Mouse (Mus musculus): ENCODE measurements around the gene Gipc3. TPM values are rescaled to one million over a fixed set of nuclear protein-coding genes. Genes with fewer than 3 reads are reported as not detected.

The Gipc3 gene
- polyA plus RNA-seq, 1 experiment from 2014 or later: not detected

DNA sequence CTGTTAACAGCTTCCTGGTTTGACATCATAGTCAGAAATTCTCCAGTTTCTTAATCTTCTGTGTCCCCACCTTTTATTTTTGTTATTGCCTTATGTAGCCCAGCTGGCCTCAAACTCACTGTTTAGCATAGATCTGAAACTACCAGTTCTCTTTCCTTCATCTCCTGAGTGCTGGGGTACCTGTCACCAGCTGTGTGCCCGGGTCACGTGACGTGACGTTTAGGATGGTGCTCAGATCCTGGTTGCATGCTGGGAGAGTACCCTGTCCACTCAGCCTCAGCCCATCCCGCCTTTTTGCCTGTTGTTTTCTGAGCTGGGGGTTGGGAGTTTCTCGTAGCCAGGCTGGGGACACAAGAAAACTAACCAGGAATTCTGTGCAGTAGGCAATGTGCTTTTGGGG, 45.8 kb downstream of the Gipc3 start:
- ATAC-seq (ENCODE audit: insufficient read depth, low FRiP score, low TSS enrichment) (no peak), DNase-seq (ENCODE audit: low spot score) (no peak)
- Histone ChIP-seq H3K27ac (ENCODE audit: low read depth, low read length) (no peak overlapping the region), H3K9ac (ENCODE audit: low read length) (no peak overlapping the region), H3K4me3 (ENCODE audit: low read depth, low read length) (no peak overlapping the region), H3K4me2 (ENCODE audit: low read depth) (no peak overlapping the region), H3K36me3 (ENCODE audit: control insufficient read depth, insufficient read depth, low read length) (no peaks in the 10 kb centered on the region), H3K9me3 (ENCODE audit: control insufficient read depth, low read length) (no peaks in the 10 kb centered on the region), H3K27me3 (ENCODE audit: control insufficient read depth, insufficient read depth, low read length) (no peaks in the 10 kb centered on the region), H3K4me1 (ENCODE audit: control insufficient read depth, insufficient read depth, low read length) (peaks cover 12% of the 10 kb centered on the region)
- WGBS: 74% methylated on average over 6 of the region's 6 CpGs

DNA sequence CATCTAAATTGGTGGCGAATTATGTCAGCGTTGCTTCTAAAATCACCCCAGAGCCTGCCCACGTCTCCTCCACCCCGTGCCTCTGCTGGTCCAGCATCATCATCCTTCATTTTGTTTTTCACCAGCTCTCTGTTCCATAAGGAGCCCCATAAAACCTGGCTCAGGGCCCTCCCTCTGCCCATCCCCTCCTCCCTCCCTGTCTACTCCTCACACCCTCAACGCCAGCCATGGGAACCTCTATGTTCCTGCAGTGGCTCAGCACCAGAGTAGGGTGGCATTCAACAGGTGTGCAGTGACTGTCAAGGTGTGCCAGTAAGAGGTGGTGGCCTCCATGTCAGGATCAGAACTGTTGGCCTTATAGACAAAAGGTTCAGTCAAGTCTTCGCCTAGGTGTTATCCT, 47.9 kb downstream of the Gipc3 start:
- H3K9ac ChIP-seq (ENCODE audit: low read length): no peak overlapping the region
- peaks cover 12% of the 10 kb centered on the region for H3K27me3 ChIP-seq (ENCODE audit: control insufficient read depth, insufficient read depth, low read length)
- H3K36me3 ChIP-seq (ENCODE audit: control insufficient read depth, insufficient read depth, low read length): no peaks in the 10 kb centered on the region
- H3K4me1 ChIP-seq (ENCODE audit: control insufficient read depth, insufficient read depth, low read length): peaks cover 12% of the 10 kb centered on the region
- ATAC-seq (ENCODE audit: insufficient read depth, low FRiP score, low TSS enrichment) (no peak), DNase-seq (ENCODE audit: low spot score) (no peak)
- 91% methylated on average over 6 of the region's 6 CpGs for WGBS
- H3K9me3 ChIP-seq (ENCODE audit: control insufficient read depth, low read length): no peaks in the 10 kb centered on the region
- no peak overlapping the region for H3K27ac ChIP-seq (ENCODE audit: low read depth, low read length)
- no peak overlapping the region for H3K4me3 ChIP-seq (ENCODE audit: low read depth, low read length)
- H3K4me2 ChIP-seq (ENCODE audit: low read depth): no peak overlapping the region

GRCm38 (mm10) chr10:81294442-81294841, 48.6 kb downstream of the Gipc3 start:
- Histone ChIP-seq H3K36me3 (ENCODE audit: control insufficient read depth, insufficient read depth, low read length) (no peaks in the 10 kb centered on the region), H3K4me3 (ENCODE audit: low read depth, low read length) (peak overlapping the region; percentile 87), H3K27ac (ENCODE audit: low read depth, low read length) (no peak overlapping the region), H3K4me1 (ENCODE audit: control insufficient read depth, insufficient read depth, low read length) (peaks cover 12% of the 10 kb centered on the region), H3K4me2 (ENCODE audit: low read depth) (peak overlapping the region; percentile 94), H3K9me3 (ENCODE audit: control insufficient read depth, low read length) (no peaks in the 10 kb centered on the region), H3K9ac (ENCODE audit: low read length) (peak overlapping the region; percentile 87; the same call in 1 of the 2 replicates), H3K27me3 (ENCODE audit: control insufficient read depth, insufficient read depth, low read length) (peaks cover 19% of the 10 kb centered on the region)
- 50% methylated on average over 8 of the region's 8 CpGs for WGBS
- no peak for ATAC-seq (ENCODE audit: insufficient read depth, low FRiP score, low TSS enrichment)
- no peak for DNase-seq (ENCODE audit: low spot score)

DNA sequence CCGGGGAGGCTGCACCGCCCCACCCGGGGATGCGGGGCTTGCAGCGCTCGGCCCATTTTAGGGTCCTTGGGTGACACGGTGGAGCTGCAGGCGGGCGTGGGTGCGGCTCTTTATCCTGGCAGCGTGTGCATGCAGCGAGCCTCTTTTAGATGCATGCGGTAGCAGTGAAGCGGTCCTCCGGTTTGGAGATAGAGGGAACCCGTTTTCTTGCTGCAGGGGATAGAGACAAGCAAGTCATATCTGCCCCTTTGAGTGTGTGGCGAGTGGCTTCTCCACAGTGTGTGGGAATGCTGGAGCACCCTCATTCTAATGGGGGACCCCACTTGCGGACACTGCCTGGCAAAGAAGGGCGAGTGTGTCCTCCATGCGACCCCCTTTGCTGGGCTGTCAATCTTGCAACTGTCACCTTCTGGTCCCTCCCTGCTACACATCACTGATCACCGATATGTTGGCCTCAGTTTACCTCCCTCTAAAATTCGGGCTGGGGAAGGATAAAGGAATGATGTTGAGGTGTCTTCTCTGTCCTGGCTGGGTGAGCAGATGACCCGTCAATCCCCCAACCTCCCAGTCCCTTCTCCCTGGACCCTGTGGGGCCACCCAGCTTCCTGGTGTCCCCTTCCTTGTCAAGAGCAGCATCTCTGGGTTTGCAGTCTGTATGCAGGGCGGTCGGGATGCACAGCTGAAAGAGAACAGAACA, 49.6 kb downstream of the Gipc3 start:
- H3K9me3 ChIP-seq (ENCODE audit: control insufficient read depth, low read length): no peaks in the 10 kb centered on the region
- no peaks in the 10 kb centered on the region for H3K36me3 ChIP-seq (ENCODE audit: control insufficient read depth, insufficient read depth, low read length)
- peak overlapping the region; percentile 87 for H3K9ac ChIP-seq (ENCODE audit: low read length)
- peak overlapping the region; percentile 87 for H3K4me3 ChIP-seq (ENCODE audit: low read depth, low read length)
- 5% methylated on average over 25 of the region's 25 CpGs for WGBS
- H3K27ac ChIP-seq (ENCODE audit: low read depth, low read length): peak overlapping the region; percentile 82
- H3K4me1 ChIP-seq (ENCODE audit: control insufficient read depth, insufficient read depth, low read length): peaks cover 12% of the 10 kb centered on the region
- H3K4me2 ChIP-seq (ENCODE audit: low read depth): peak overlapping the region; percentile 94
- H3K27me3 ChIP-seq (ENCODE audit: control insufficient read depth, insufficient read depth, low read length): peaks cover 19% of the 10 kb centered on the region
- DNase-seq (ENCODE audit: low spot score) (no peak), ATAC-seq (ENCODE audit: insufficient read depth, low FRiP score, low TSS enrichment) (no peak)

DNA sequence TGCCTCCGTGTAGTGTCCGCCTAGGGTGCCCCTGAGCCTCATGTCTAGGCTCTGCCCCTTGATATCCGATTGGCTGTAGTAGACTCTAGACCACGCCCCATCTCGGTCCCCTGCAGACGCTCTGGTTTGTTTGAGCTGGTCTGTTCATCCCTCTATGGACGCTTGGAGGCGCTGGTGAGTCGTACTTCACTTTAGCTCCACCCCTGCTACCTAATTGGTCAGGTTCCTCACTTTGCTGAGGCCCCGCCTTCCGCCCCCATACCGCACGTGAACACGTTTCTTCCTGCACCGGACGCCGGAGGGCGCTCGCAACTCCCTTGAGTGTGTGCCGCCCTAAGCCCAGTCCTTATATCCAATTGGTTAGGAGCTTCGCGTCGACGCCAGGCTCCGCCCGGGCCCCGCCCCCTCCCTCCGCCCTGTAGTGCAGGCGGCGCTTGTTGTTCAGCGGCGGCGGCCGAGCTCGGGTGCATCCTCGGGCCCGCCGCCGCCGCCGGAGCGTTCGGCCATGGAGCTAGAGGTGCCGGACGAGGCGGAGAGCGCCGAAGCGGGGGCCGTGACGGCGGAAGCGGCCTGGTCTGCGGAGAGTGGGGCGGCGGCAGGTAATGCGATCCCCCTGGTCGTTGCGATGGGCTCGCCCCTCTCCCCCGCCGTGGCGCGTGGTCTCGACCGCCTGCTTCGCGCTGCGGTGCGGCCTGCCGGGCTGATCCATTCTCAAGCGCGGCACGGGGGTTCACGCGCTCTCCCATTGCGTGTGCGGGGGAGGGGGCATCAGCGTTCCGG, 50.3 kb downstream of the Gipc3 start, which contains the start of gene Pip5k1c:
Pip5k1c (plus strand) TSS at position 410 of the 780 bp plus-strand sequence.
- Histone ChIP-seq H3K36me3 (ENCODE audit: control insufficient read depth, insufficient read depth, low read length) (no peaks in the 10 kb centered on the region), H3K4me3 (ENCODE audit: low read depth, low read length) (peak within 1 kb of the TSS; percentile 87), H3K27me3 (ENCODE audit: control insufficient read depth, insufficient read depth, low read length) (peaks cover 19% of the 10 kb centered on the region), H3K9ac (ENCODE audit: low read length) (peak within 1 kb of the TSS; percentile 87), H3K9me3 (ENCODE audit: control insufficient read depth, low read length) (no peaks in the 10 kb centered on the region), H3K4me1 (ENCODE audit: control insufficient read depth, insufficient read depth, low read length) (peaks cover 12% of the 10 kb centered on the region), H3K27ac (ENCODE audit: low read depth, low read length) (peak within 1 kb of the TSS; percentile 82), H3K4me2 (ENCODE audit: low read depth) (peak within 1 kb of the TSS; percentile 94)
- DNase-seq (ENCODE audit: low spot score): peak; percentile 100
- peak; percentile 93 for ATAC-seq (ENCODE audit: insufficient read depth, low FRiP score, low TSS enrichment)
- WGBS: under 1% methylated on average over 65 of the region's 80 CpGs

GRCm38 (mm10) chr10:81291511-81292104, 51.5 kb downstream of the Gipc3 start, which contains the start of gene Tjp3:
Gene Tjp3 (minus strand): TSS chr10:81291581.
- 75% methylated on average over 9 of the region's 9 CpGs for WGBS
- H3K36me3 ChIP-seq (ENCODE audit: control insufficient read depth, insufficient read depth, low read length): no peaks in the 10 kb centered on the region
- H3K4me2 ChIP-seq (ENCODE audit: low read depth): no peak within 1 kb of the TSS
- H3K4me1 ChIP-seq (ENCODE audit: control insufficient read depth, insufficient read depth, low read length): peaks cover 12% of the 10 kb centered on the region
- ATAC-seq (ENCODE audit: insufficient read depth, low FRiP score, low TSS enrichment) (no peak), DNase-seq (ENCODE audit: low spot score) (no peak)
- H3K9ac ChIP-seq (ENCODE audit: low read length): no peak within 1 kb of the TSS
- H3K27ac ChIP-seq (ENCODE audit: low read depth, low read length): no peak within 1 kb of the TSS
- H3K9me3 ChIP-seq (ENCODE audit: control insufficient read depth, low read length): no peaks in the 10 kb centered on the region
- H3K4me3 ChIP-seq (ENCODE audit: low read depth, low read length): peak within 1 kb of the TSS; percentile 87; the same call in 1 of the 2 replicates
- H3K27me3 ChIP-seq (ENCODE audit: control insufficient read depth, insufficient read depth, low read length): peaks cover 19% of the 10 kb centered on the region

- no peak for DNase-seq (ENCODE audit: low spot score)
- no peak overlapping the region for H3K4me2 ChIP-seq (ENCODE audit: low read depth)
- H3K4me1 ChIP-seq (ENCODE audit: control insufficient read depth, insufficient read depth, low read length): peaks cover 12% of the 10 kb centered on the region
- H3K27ac ChIP-seq (ENCODE audit: low read depth, low read length): no peak overlapping the region
- H3K27me3 ChIP-seq (ENCODE audit: control insufficient read depth, insufficient read depth, low read length): peaks cover 19% of the 10 kb centered on the region
- WGBS: 15% methylated on average over 24 of the region's 24 CpGs
- H3K36me3 ChIP-seq (ENCODE audit: control insufficient read depth, insufficient read depth, low read length): no peaks in the 10 kb centered on the region
- no peaks in the 10 kb centered on the region for H3K9me3 ChIP-seq (ENCODE audit: control insufficient read depth, low read length)
- no peak overlapping the region for H3K9ac ChIP-seq (ENCODE audit: low read length)
- H3K4me3 ChIP-seq (ENCODE audit: low read depth, low read length): no peak overlapping the region
- ATAC-seq (ENCODE audit: insufficient read depth, low FRiP score, low TSS enrichment): no peak
These were observed 52.2 kb downstream of the Gipc3 start for GRCm38 (mm10) chr10:81290698-81291460.

DNA sequence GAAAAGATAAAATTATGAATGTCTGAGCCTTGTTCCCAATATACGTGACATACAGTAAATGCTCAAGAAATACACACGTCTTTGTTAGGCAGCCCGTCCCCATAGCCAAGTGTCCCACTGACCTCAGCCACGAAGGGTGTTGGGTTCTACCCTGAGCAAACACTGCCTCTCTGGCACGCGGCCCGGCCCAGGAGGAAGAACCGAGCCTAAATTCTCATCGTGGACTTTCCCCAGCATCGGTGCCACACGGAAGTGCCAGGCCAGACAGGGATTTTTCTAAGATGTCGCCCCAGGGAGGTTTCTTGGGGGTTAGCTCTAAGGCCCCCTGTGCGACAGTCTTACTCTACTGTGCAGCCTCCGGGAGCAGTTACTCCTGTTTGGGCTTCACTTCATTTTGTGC, 53.3 kb downstream of the Gipc3 start:
- no peaks in the 10 kb centered on the region for H3K9me3 ChIP-seq (ENCODE audit: control insufficient read depth, low read length)
- peaks cover 12% of the 10 kb centered on the region for H3K4me1 ChIP-seq (ENCODE audit: control insufficient read depth, insufficient read depth, low read length)
- H3K4me2 ChIP-seq (ENCODE audit: low read depth): no peak overlapping the region
- 65% methylated on average over 14 of the region's 14 CpGs for WGBS
- no peak for ATAC-seq (ENCODE audit: insufficient read depth, low FRiP score, low TSS enrichment)
- H3K4me3 ChIP-seq (ENCODE audit: low read depth, low read length): no peak overlapping the region
- no peak overlapping the region for H3K9ac ChIP-seq (ENCODE audit: low read length)
- H3K36me3 ChIP-seq (ENCODE audit: control insufficient read depth, insufficient read depth, low read length): no peaks in the 10 kb centered on the region
- no peak overlapping the region for H3K27ac ChIP-seq (ENCODE audit: low read depth, low read length)
- peaks cover 28% of the 10 kb centered on the region for H3K27me3 ChIP-seq (ENCODE audit: control insufficient read depth, insufficient read depth, low read length)
- DNase-seq (ENCODE audit: low spot score): no peak
